Comparison of ENCODE assay signal across 18 mouse cellular contexts in the genomic region with DNA sequence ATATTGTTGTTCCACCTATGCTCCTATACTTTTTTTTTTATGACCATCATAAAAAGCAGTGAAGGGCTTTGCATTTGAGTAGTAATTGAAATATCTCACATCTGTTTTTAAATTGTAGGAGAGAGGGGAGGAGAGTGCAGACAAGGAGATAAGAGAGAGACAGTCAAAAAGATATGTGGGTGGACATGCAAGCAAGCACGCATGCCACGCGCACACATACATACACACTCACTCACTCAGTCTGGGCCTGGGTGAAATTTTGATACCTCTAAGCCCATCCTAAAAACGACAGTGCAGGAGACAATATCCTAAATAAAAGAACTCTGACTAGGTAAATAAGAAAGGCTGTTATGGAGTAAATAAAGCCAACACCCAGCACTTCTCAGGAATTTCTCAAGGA.
"Had no signal": no experiment of that assay in that cellular context is flagged by ENCODE, and none has a peak within 500 bp of the region (broad histone marks: within the 10 kb centered on the region; RNA-seq: fewer than 3 reads in every experiment).

No protein-coding gene starts in this region.

- H3K27ac ChIP-seq: limb, embryonic 12.5 days; limb, embryonic 15.5 days; lung, embryonic 15.5 days; midbrain, embryonic 15.5 days had no signal

- H3K36me3 ChIP-seq: lung, embryonic 15.5 days; midbrain, embryonic 15.5 days had no signal

- ATAC-seq: inflammation-experienced regulatory T-cells, adult 6 months; midbrain, embryonic 15.5 days had no signal

- H3K4me3 ChIP-seq: limb, embryonic 12.5 days; limb, embryonic 15.5 days; lung, embryonic 15.5 days; megakaryocyte, embryonic 14.5 days; midbrain, embryonic 15.5 days; myocyte had no signal

- H3K9me3 ChIP-seq: limb, embryonic 12.5 days; limb, embryonic 15.5 days; lung, embryonic 15.5 days; megakaryocyte, embryonic 14.5 days; midbrain, embryonic 15.5 days had no signal

- H3K4me2 ChIP-seq: limb, embryonic 12.5 days; limb, embryonic 15.5 days; lung, embryonic 15.5 days; midbrain, embryonic 11.5 days; midbrain, embryonic 15.5 days had no signal

- H3K9ac ChIP-seq: limb, embryonic 12.5 days; limb, embryonic 15.5 days; lung, embryonic 15.5 days; midbrain, embryonic 15.5 days had no signal

- H3K4me1 ChIP-seq: limb, embryonic 12.5 days; limb, embryonic 15.5 days; lung, embryonic 15.5 days; megakaryocyte, embryonic 14.5 days; midbrain, embryonic 15.5 days had no signal

- DNase-seq: kidney, adult 18-20 months; kidney, adult 9 months; kidney, postnatal 14 days; kidney, postnatal 4 days; left cerebral cortex, postnatal 4 days; lung, adult 18-20 months; lung, postnatal 10 days; lung, postnatal 36 days; thymus, adult 18-20 months; thymus, postnatal 36 days had no signal

- H3K27me3 ChIP-seq: limb, embryonic 12.5 days; limb, embryonic 15.5 days; lung, embryonic 15.5 days; megakaryocyte, embryonic 14.5 days; midbrain, embryonic 15.5 days had no signal
